Mouse (Mus musculus): ENCODE data around the gene Cryba4. TPM values are rescaled to one million over a fixed set of nuclear protein-coding genes. Genes with fewer than 3 reads are reported as not detected.

Gene Cryba4
- total and polyA plus RNA-seq, 2 experiments, result 0.17 to 0.37 TPM

DNA sequence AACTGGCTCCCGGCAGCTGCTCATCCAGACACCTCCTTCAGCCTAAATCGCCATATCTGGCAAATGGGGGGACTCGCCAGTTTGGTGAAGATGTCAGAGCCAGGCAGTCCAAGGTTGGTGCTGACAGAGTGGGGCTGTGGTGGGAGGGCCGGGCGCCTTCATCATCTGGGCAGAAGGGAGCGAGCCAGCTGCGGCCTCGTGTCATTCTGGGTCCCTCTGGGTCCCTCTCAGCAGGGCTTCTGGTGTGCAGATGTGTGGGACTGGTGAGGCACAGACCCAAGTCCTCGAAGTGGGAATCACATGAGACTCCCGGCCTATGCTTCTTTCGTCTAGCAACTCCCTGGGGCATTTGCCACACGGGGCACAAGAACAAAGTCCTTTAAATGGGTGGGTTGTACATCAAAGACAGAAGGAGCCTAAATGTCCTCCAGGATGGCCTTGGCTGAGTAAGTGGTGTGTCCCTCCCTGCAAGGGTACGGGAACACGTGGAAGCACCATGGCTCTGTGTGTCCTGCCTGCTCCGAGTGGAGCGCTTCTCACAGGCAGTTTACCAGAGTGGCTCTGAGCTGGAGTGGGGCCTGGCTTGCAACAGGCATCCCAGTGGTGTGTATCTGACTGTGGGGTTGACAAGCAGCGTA, 40.1 kb upstream of the Cryba4 start:
- DNase-seq (ENCODE audit: extremely low read depth, low read depth, low spot score), result peak; percentile 40
- WGBS, result 75% methylated on average over 17 of the region's 17 CpGs
- peak overlapping the region; percentile 80 for H3K27ac ChIP-seq (replicated peaks; ENCODE audit: insufficient read depth, low read depth, low read length)
- no peaks in the 10 kb centered on the region for H3K36me3 ChIP-seq (ENCODE audit: control insufficient read depth, insufficient read depth, low read length)
- peak overlapping the region; percentile 8; the same call in 1 of the 2 replicates for H3K9ac ChIP-seq (ENCODE audit: low read depth, low read length)
- H3K4me3 ChIP-seq (ENCODE audit: insufficient read depth, low read depth, low read length), result no peak overlapping the region
- H3K4me1 ChIP-seq (ENCODE audit: control insufficient read depth, insufficient read depth, low read length), result peaks cover 76% of the 10 kb centered on the region
- TF ChIP-seq CTCF (IDR thresholded peaks at IDR 0.05; ENCODE audit: low read depth, low read length) (no peak), POLR2A (IDR thresholded peaks at IDR 0.05; ENCODE audit: extremely low read depth, insufficient read depth, low read length) (no peak)
- H3K79me2 ChIP-seq (ENCODE audit: control insufficient read depth, insufficient read depth, low read length), result peaks cover 58% of the 10 kb centered on the region
- H3K27me3 ChIP-seq (ENCODE audit: control insufficient read depth, insufficient read depth, low read length), result no peaks in the 10 kb centered on the region

GRCm38 (mm10) chr5:112291866-112292265, 39.5 kb upstream of the Cryba4 start:
- Histone ChIP-seq H3K79me2 (ENCODE audit: control insufficient read depth, insufficient read depth, low read length) (peaks cover 54% of the 10 kb centered on the region), H3K27me3 (ENCODE audit: control insufficient read depth, insufficient read depth, low read length) (no peaks in the 10 kb centered on the region), H3K36me3 (ENCODE audit: control insufficient read depth, insufficient read depth, low read length) (no peaks in the 10 kb centered on the region), H3K9ac (ENCODE audit: low read depth, low read length) (no peak overlapping the region), H3K27ac (replicated peaks; ENCODE audit: insufficient read depth, low read depth, low read length) (no peak overlapping the region), H3K4me3 (ENCODE audit: insufficient read depth, low read depth, low read length) (no peak overlapping the region), H3K4me1 (ENCODE audit: control insufficient read depth, insufficient read depth, low read length) (peaks cover 78% of the 10 kb centered on the region)
- no peak for DNase-seq (ENCODE audit: extremely low read depth, low read depth, low spot score)
- 52% methylated on average over 5 of the region's 5 CpGs for WGBS
- TF ChIP-seq POLR2A (IDR thresholded peaks at IDR 0.05; ENCODE audit: extremely low read depth, insufficient read depth, low read length), result no peak
- TF ChIP-seq CTCF (IDR thresholded peaks at IDR 0.05; ENCODE audit: low read depth, low read length), result no peak

- H3K4me1 ChIP-seq (ENCODE audit: control insufficient read depth, insufficient read depth, low read length), result peaks cover 67% of the 10 kb centered on the region
- H3K27ac ChIP-seq (replicated peaks; ENCODE audit: insufficient read depth, low read depth, low read length), result peak overlapping the region; percentile 52
- H3K36me3 ChIP-seq (ENCODE audit: control insufficient read depth, insufficient read depth, low read length), result no peaks in the 10 kb centered on the region
Observed at GRCm38 (mm10) chr5:112290536-112290880, 38.2 kb upstream of the Cryba4 start.

GRCm38 (mm10) chr5:112289819-112290535, 37.7 kb upstream of the Cryba4 start:
- H3K27ac ChIP-seq (replicated peaks; ENCODE audit: insufficient read depth, low read depth, low read length), result peak overlapping the region; percentile 87
- H3K4me3 ChIP-seq (ENCODE audit: insufficient read depth, low read depth, low read length), result 0 out of 2 replicates have a peak overlapping the region, but pooled peaks have one; percentile 0
- peaks cover 63% of the 10 kb centered on the region for H3K4me1 ChIP-seq (ENCODE audit: control insufficient read depth, insufficient read depth, low read length)
- 17% methylated on average over 16 of the region's 16 CpGs for WGBS
- H3K9ac ChIP-seq (ENCODE audit: low read depth, low read length), result peak overlapping the region; percentile 52
- DNase-seq (ENCODE audit: extremely low read depth, low read depth, low spot score), result peak; percentile 98
- no peak for TF ChIP-seq POLR2A (IDR thresholded peaks at IDR 0.05; ENCODE audit: extremely low read depth, insufficient read depth, low read length)
- no peak for TF ChIP-seq CTCF (IDR thresholded peaks at IDR 0.05; ENCODE audit: low read depth, low read length)
- peaks cover 48% of the 10 kb centered on the region for H3K79me2 ChIP-seq (ENCODE audit: control insufficient read depth, insufficient read depth, low read length)
- no peaks in the 10 kb centered on the region for H3K36me3 ChIP-seq (ENCODE audit: control insufficient read depth, insufficient read depth, low read length)
- no peaks in the 10 kb centered on the region for H3K27me3 ChIP-seq (ENCODE audit: control insufficient read depth, insufficient read depth, low read length)

More at GRCm38 (mm10) chr5:112290536-112290880, 38.2 kb upstream of the Cryba4 start:
- TF ChIP-seq CTCF (IDR thresholded peaks at IDR 0.05; ENCODE audit: low read depth, low read length) (no peak), POLR2A (IDR thresholded peaks at IDR 0.05; ENCODE audit: extremely low read depth, insufficient read depth, low read length) (no peak)
- Histone ChIP-seq H3K9ac (ENCODE audit: low read depth, low read length) (peak overlapping the region; percentile 7), H3K27me3 (ENCODE audit: control insufficient read depth, insufficient read depth, low read length) (no peaks in the 10 kb centered on the region), H3K79me2 (ENCODE audit: control insufficient read depth, insufficient read depth, low read length) (peaks cover 47% of the 10 kb centered on the region), H3K4me3 (ENCODE audit: insufficient read depth, low read depth, low read length) (peak overlapping the region; percentile 2; the same call in 1 of the 2 replicates)
- no peak for DNase-seq (ENCODE audit: extremely low read depth, low read depth, low spot score)
- 25% methylated on average over 8 of the region's 8 CpGs for WGBS

GRCm38 (mm10) chr5:112289236-112289635, 36.9 kb upstream of the Cryba4 start:
- peaks cover 50% of the 10 kb centered on the region for H3K79me2 ChIP-seq (ENCODE audit: control insufficient read depth, insufficient read depth, low read length)
- peak; percentile 51 for DNase-seq (ENCODE audit: extremely low read depth, low read depth, low spot score)
- no peaks in the 10 kb centered on the region for H3K27me3 ChIP-seq (ENCODE audit: control insufficient read depth, insufficient read depth, low read length)
- no peak overlapping the region; the same call in 1 of the 2 replicates for H3K4me3 ChIP-seq (ENCODE audit: insufficient read depth, low read depth, low read length)
- no peak for TF ChIP-seq CTCF (IDR thresholded peaks at IDR 0.05; ENCODE audit: low read depth, low read length)
- 11% methylated on average over 8 of the region's 8 CpGs for WGBS
- H3K36me3 ChIP-seq (ENCODE audit: control insufficient read depth, insufficient read depth, low read length), result no peaks in the 10 kb centered on the region
- peak overlapping the region; percentile 29 for H3K9ac ChIP-seq (ENCODE audit: low read depth, low read length)
- peak overlapping the region; percentile 58 for H3K27ac ChIP-seq (replicated peaks; ENCODE audit: insufficient read depth, low read depth, low read length)
- peaks cover 57% of the 10 kb centered on the region for H3K4me1 ChIP-seq (ENCODE audit: control insufficient read depth, insufficient read depth, low read length)
